Mouse (Mus musculus) stomach, postnatal 0 days (tissue): ENCODE measurements at regions not wholly inside any gene's neighbourhood (a gene's known extent, or its start where the extent isn't known, plus 50 kb on each side); places are given as distances from the start of the nearest gene placed in this dataset.

Experiments used
- CTCF ChIP-seq: IDR thresholded peaks from 2 replicates; pipeline ENCODE4 v1.5.1; 2016; ENCODE audit warnings: antibody characterized with exemption, low read depth, mild to moderate bottlenecking, moderate library complexity
- EP300 ChIP-seq: optimal IDR thresholded peaks from 2 replicates; pipeline ENCODE3; 2016; ENCODE audit warnings: antibody characterized with exemption

- TF ChIP-seq CTCF (no peak), EP300 (no peak)
Observed at GRCm38 (mm10) chr17:7643640-7644039, 183.5 kb downstream of the Fndc1 start.
